Mouse (Mus musculus) liver, embryonic 14.5 days (tissue): Measurements from ENCODE around the gene Helq. TPM values are rescaled to one million over a fixed set of nuclear protein-coding genes. Genes with fewer than 3 reads are reported as not detected.

ENCODE experiments used
- ATAC-seq: fragments of 200-750 bp; cut with Nextera tagmentation; 2 replicates; pipeline ENCODE4 v1.8.0; 2017; ENCODE audit warnings: moderate number of reproducible peaks, mild to moderate bottlenecking, moderate library complexity; ENCODE audit not compliant: insufficient read depth
- DNase-seq, 3 experiments: peaks; one replicate each; pipeline ENCODE4 v3.0.0-alpha.2; 2012 to 2013; ENCODE audit warnings: low read depth in 3 of 3, low spot score in 3 of 3
- H3K27ac ChIP-seq: fragments of 300-500 bp; sonication (generic); 2 replicates; pipeline ENCODE4 v1.5.1; 2014; ENCODE audit warnings: moderate library complexity, mild to moderate bottlenecking, control low read depth, inconsistent platforms
- H3K27me3 ChIP-seq: fragments of 300-500 bp; sonication (generic); 2 replicates; pipeline ENCODE4 v1.6.1; 2014; ENCODE audit warnings: mild to moderate bottlenecking, low read length, moderate library complexity; ENCODE audit not compliant: control insufficient read depth, insufficient read depth
- H3K36me3 ChIP-seq: fragments of 300-500 bp; sonication (generic); replicated peaks from 2 replicates; pipeline ENCODE4 v1.6.1; 2014; ENCODE audit warnings: low read depth; ENCODE audit not compliant: control insufficient read depth, insufficient read depth
- H3K4me1 ChIP-seq, 2 experiments: fragments of 200-500 bp in 1 of 2; fragments of 300-500 bp in 1 of 2; sonication (generic) in 1 of 2; replicated peaks; 2 replicates each; pipeline ENCODE4 v1.6.1; 2012 to 2014; ENCODE audit warnings: antibody characterized with exemption in 1 of 2, inconsistent platforms in 1 of 2, low read length in 1 of 2; ENCODE audit not compliant: control insufficient read depth in 2 of 2, insufficient read depth in 2 of 2
- H3K4me2 ChIP-seq: fragments of 300-500 bp; sonication (generic); 2 replicates; pipeline ENCODE4 v1.6.1; 2014; ENCODE audit warnings: low read depth, mild to moderate bottlenecking, control low read depth, moderate library complexity
- H3K4me3 ChIP-seq, 2 experiments: fragments of 200-500 bp in 1 of 2; fragments of 300-500 bp in 1 of 2; sonication (generic) in 1 of 2; 2 replicates each; pipeline ENCODE4 v1.5.1; 2012 to 2014; ENCODE audit warnings: low read depth in 2 of 2, low read length in 2 of 2, mild to moderate bottlenecking in 2 of 2, control low read depth in 1 of 2, inconsistent platforms in 1 of 2, moderate library complexity in 1 of 2; ENCODE audit not compliant: insufficient read depth in 1 of 2
- H3K9ac ChIP-seq: fragments of 300-500 bp; sonication (generic); replicated peaks from 2 replicates; pipeline ENCODE4 v1.6.1; 2014; ENCODE audit warnings: mild to moderate bottlenecking, control low read depth, moderate library complexity
- H3K9me3 ChIP-seq: fragments of 300-500 bp; sonication (generic); 2 replicates; pipeline ENCODE4 v1.6.1; 2016; ENCODE audit warnings: low read length, mixed read lengths; ENCODE audit not compliant: control insufficient read depth
- CTCF ChIP-seq: IDR thresholded peaks from 2 replicates; pipeline ENCODE4 v1.5.1; 2016; ENCODE audit warnings: antibody characterized with exemption, low read depth, control low read depth
- EP300 ChIP-seq: IDR thresholded peaks from 2 replicates; pipeline ENCODE4 v1.6.1; 2016; ENCODE audit warnings: antibody characterized with exemption, low read depth
- WGBS: fragments of 180-500 bp; shearing (Covaris S2); extraction: QIAGEN DNeasy Blood & Tissue Kit; methylation state at CpG from one replicate; pipeline ENCODE4 v1.1.7; 2014; ENCODE audit not compliant: insufficient replicate concordance; 5-methylcytosine and 5-hydroxymethylcytosine counted together
- polyA plus RNA-seq, 2 experiments: library from polyadenylated mRNA; depleted of rRNA in 1 of 2; stranded (reverse) in 1 of 2; unstranded in 1 of 2; fragments of >200 nt; fragmentation: Nextera tagmentation in 1 of 2; extraction: Ambion mirVana in 1 of 2; gene quantifications; 2 replicates each; pipeline versions ENCODE4 v1.2.1 to v1.2.3; 2012 to 2014

Gene Helq
- polyA plus RNA-seq, 2 experiments: 12.2 to 13.9 TPM

DNA sequence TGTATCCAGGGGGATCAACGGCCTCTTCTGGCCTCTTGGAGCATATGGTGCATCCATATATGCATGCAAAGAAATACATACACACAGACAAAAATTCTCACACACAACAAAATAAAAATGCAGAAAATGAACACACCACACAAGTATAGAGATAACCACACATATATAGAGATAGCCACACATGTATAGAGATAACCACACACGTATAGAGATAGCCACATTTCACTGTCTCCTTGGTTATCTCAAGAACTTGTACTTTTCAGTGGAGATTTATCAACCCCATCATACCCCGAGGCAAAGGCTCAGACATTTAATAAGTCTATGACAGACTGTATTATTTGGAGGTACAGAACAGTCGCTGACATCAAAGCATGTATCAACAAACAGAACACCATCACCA is 63.9 kb downstream of the Helq start:
- Histone ChIP-seq H3K4me1 (peaks cover 0 to 4% of the 10 kb centered on the region in 2 experiments; a peak in 3 of 4 replicates), H3K4me3 (no peak overlapping the region), H3K9ac (no peak overlapping the region), H3K9me3 (no peaks in the 10 kb centered on the region), H3K27ac (no peak overlapping the region), H3K4me2 (no peak overlapping the region), H3K36me3 (no peaks in the 10 kb centered on the region), H3K27me3 (no peaks in the 10 kb centered on the region)
- WGBS: 28% methylated on average over 4 of the region's 4 CpGs
- DNase-seq: no peak
- TF ChIP-seq CTCF: no peak
- TF ChIP-seq EP300: peak; percentile 57
- peak; percentile 64; the same call in 1 of the 2 replicates for ATAC-seq

DNA sequence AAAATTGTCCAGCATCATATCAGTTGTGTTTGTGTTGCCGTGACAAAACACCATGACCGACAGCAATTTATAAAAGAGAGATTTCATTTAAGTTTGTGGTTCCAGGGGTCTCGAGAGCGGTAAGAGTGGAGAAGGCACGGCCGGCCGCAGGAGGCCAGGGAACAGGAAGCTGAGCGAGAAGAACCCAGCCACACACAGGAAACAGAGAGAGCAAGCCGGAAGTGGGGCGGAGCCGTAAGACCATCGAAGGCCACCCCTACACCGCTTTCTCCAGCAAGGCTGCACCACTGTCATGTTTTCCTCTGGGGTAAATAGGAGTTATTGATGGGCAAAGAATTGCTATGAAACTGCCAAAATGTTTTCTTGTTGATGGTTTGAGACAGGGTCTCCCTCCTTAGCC is 69.6 kb downstream of the Helq start:
- Histone ChIP-seq H3K4me1 (peaks cover 0 to 6% of the 10 kb centered on the region in 2 experiments; a peak in 2 of 4 replicates), H3K9ac (no peak overlapping the region), H3K4me2 (peak overlapping the region; percentile 32), H3K36me3 (no peaks in the 10 kb centered on the region), H3K4me3 (no peak overlapping the region; a peak in 1 of 4 replicates), H3K27ac (no peak overlapping the region), H3K9me3 (no peaks in the 10 kb centered on the region), H3K27me3 (no peaks in the 10 kb centered on the region)
- 15% methylated on average over 13 of the region's 13 CpGs for WGBS
- no peak for TF ChIP-seq CTCF
- no peak for TF ChIP-seq EP300
- DNase-seq (no peak), ATAC-seq (no peak)

DNA sequence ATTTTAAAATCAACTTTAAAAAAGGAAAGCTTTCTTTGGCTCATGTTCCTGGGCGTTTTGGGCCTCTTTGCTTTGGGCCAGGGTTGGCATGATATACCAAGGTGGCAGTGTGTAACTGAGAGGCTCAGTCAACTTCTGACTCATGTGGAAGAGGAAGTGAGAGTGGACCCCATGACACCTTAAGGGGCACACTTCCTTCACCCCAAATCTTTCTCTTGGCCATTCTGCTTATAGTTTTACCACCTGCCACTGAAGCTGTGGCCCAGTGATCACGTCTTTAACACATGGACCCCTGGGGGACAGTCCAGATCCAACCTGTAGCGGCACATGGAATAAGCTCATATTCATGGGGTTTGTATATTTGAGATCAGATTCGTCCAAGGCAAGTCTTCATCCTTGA is 72.4 kb downstream of the Helq start:
- TF ChIP-seq CTCF (no peak), EP300 (no peak)
- Histone ChIP-seq H3K27ac (no peak overlapping the region), H3K36me3 (no peaks in the 10 kb centered on the region), H3K9me3 (no peaks in the 10 kb centered on the region), H3K4me3 (no peak overlapping the region), H3K27me3 (no peaks in the 10 kb centered on the region), H3K9ac (no peak overlapping the region), H3K4me1 (peaks cover 0 to 6% of the 10 kb centered on the region in 2 experiments; a peak in 2 of 4 replicates), H3K4me2 (no peak overlapping the region)
- ATAC-seq (no peak), DNase-seq (no peak)
- WGBS: 62% methylated on average over 4 of the region's 4 CpGs

DNA sequence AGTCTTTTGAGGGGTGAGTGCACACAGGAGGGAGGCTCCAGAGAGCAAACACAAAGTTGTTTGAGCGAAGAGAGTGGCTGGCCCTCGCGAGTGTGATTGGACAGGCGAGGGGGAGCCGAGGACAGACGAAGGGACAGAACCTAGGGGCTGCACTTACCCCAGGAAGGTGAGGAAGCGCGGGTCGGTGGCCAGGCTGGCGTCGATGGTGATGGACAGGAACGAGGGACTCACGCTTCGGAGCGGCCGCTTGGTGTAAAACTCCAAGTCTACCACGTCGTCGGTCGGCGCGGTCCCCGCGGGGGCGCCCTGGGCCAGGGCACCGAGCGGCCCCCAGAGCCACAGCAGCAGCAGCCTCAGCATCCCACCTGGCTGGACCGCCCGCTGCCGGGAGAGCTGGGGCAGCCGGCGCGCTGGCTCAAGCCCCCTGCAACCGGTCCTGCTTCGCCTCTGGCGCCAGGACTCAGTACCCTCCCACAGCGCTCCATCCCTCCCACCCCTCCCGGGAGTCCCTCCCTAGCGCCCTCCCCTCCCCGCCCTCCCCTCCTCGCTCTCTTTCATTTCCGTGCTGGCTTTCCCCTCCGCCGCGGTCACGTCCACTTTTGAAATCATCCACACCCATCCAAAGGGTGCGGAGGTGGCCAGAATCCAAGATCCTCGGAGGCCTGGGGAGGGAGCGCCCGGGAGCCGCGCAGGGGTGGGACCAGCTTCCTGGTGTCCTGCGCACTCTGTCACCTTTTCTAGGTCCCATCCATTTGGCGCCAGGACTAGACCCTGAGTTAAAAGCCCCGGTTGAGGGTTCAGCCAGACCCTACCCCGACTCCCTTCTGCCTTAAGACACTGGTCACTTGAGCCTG is 78.9 kb downstream of the Helq start, which contains the start of gene Hpse:
Gene Hpse (minus strand): TSS at position 482 of the 854 bp plus-strand sequence.
- ATAC-seq (0 out of 2 replicates have a peak, but pooled peaks have one; percentile 31), DNase-seq (no peak)
- Histone ChIP-seq H3K4me3 (peak within 1 kb of the TSS; percentile 31 to 43), H3K4me2 (peak within 1 kb of the TSS; percentile 54), H3K9me3 (no peaks in the 10 kb centered on the region), H3K27me3 (peaks cover 7% of the 10 kb centered on the region), H3K4me1 (no peaks in the 10 kb centered on the region), H3K9ac (no peak within 1 kb of the TSS), H3K27ac (no peak within 1 kb of the TSS), H3K36me3 (no peaks in the 10 kb centered on the region)
- 2% methylated on average over 52 of the region's 56 CpGs for WGBS
- TF ChIP-seq EP300 (no peak), CTCF (no peak)

DNA sequence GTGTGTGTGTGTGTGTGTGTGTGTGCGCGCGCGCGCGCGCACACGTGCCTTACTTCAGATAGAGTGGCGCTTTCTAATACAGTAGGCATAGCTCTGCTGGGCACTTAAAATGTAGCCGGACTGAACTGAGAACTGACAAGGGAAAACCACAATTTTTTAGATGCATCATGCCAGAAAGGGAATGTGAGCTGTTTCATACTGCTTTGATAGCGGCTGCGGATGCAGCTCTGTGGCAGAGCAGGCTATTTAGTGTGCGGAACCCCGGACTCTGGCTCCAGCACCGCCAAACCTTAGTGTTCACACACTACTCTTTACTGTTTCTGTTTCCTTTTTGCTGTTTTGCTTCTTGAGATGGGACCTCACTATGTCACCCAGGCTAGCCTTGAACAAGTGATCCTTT is 81.6 kb downstream of the Helq start:
- ATAC-seq (no peak), DNase-seq (no peak)
- WGBS: 83% methylated on average over 15 of the region's 15 CpGs
- TF ChIP-seq CTCF: no peak
- no peak for TF ChIP-seq EP300
- Histone ChIP-seq H3K27me3 (peaks cover 7% of the 10 kb centered on the region), H3K27ac (no peak overlapping the region), H3K9me3 (no peaks in the 10 kb centered on the region), H3K4me1 (no peaks in the 10 kb centered on the region), H3K4me2 (no peak overlapping the region), H3K4me3 (no peak overlapping the region), H3K36me3 (no peaks in the 10 kb centered on the region), H3K9ac (no peak overlapping the region)

Other genes with a start within 250 kb of the Helq start
- 64.3 and 87.8 TPM in 2 replicates for gene Plac8, start 226.4 kb downstream of the Helq start, polyA plus RNA-seq (2012; rRNA removed)
- 67.3 and 91.1 TPM in 2 replicates for gene Plac8, start 226.4 kb downstream of the Helq start, polyA plus RNA-seq (2014; fragmentation: Nextera tagmentation; extraction: Ambion mirVana)
- gene Coq2, start 123.5 kb downstream of the Helq start, polyA plus RNA-seq (2012; rRNA removed): 19.2 and 23.8 TPM in 2 replicates
- 25.7 and 29.4 TPM in 2 replicates for gene Coq2, start 123.5 kb downstream of the Helq start, polyA plus RNA-seq (2014; fragmentation: Nextera tagmentation; extraction: Ambion mirVana)
- gene Hpse, start 78.9 kb downstream of the Helq start, polyA plus RNA-seq (2012; rRNA removed): 1.2 and 1.4 TPM in 2 replicates
- 1.5 and 1.9 TPM in 2 replicates for gene Hpse, start 78.9 kb downstream of the Helq start, polyA plus RNA-seq (2014; fragmentation: Nextera tagmentation; extraction: Ambion mirVana)
- 27.8 and 49.4 TPM in 2 replicates for gene Mrps18c, start within 50 bp of the Helq start, polyA plus RNA-seq (2012; rRNA removed)
- 164 and 180 TPM in 2 replicates for gene Mrps18c, start within 50 bp of the Helq start, polyA plus RNA-seq (2014; fragmentation: Nextera tagmentation; extraction: Ambion mirVana)
- 7.1 and 10.4 TPM in 2 replicates for gene Abraxas1, start 22.4 kb upstream of the Helq start, polyA plus RNA-seq (2012; rRNA removed)
- 11.5 and 13.1 TPM in 2 replicates for gene Abraxas1, start 22.4 kb upstream of the Helq start, polyA plus RNA-seq (2014; fragmentation: Nextera tagmentation; extraction: Ambion mirVana)
- 0.68 and 0.77 TPM in 2 replicates for gene Gpat3, start 47.1 kb upstream of the Helq start, polyA plus RNA-seq (2012; rRNA removed)
- gene Gpat3, start 47.1 kb upstream of the Helq start, polyA plus RNA-seq (2014; fragmentation: Nextera tagmentation; extraction: Ambion mirVana): 0.94 and 1.4 TPM in 2 replicates